Mouse (Mus musculus): ENCODE data around the gene Gm853. TPM values are rescaled to one million over a fixed set of nuclear protein-coding genes. Genes with fewer than 3 reads are reported as not detected.

Gene Gm853
- polyA plus RNA-seq (2011; ENCODE audit: insufficient read depth, insufficient read length, low read depth, missing spikeins): not detected in 2 replicates

GRCm38 (mm10) chr4:130222179-130222578 lies at the start of gene Gm853:
Gene Gm853, minus strand, starts transcription at chr4:130222401.
- no peak within 1 kb of the TSS for H3K9ac ChIP-seq (ENCODE audit: low read depth, poor library complexity, severe bottlenecking)
- TF ChIP-seq POLR2A (IDR thresholded peaks at IDR 0.05; ENCODE audit: insufficient read depth, low read length) (no peak), EP300 (IDR thresholded peaks at IDR 0.05; ENCODE audit: insufficient read depth, low read depth, low read length) (no peak), CTCF (IDR thresholded peaks at IDR 0.05; ENCODE audit: low read depth, low read length) (no peak)
- H3K9me3 ChIP-seq (replicated peaks; ENCODE audit: control insufficient read depth, insufficient read depth, low read length, poor library complexity, severe bottlenecking): no peaks in the 10 kb centered on the region
- no peaks in the 10 kb centered on the region for H3K4me1 ChIP-seq (ENCODE audit: control insufficient read depth, insufficient read depth, low read length)
- H3K27me3 ChIP-seq (ENCODE audit: control insufficient read depth, insufficient read depth, low read length, poor library complexity, severe bottlenecking): no peaks in the 10 kb centered on the region
- no peak within 1 kb of the TSS for H3K4me3 ChIP-seq (ENCODE audit: low read depth, low read length)
- H3K27ac ChIP-seq (ENCODE audit: insufficient read depth, low read length): no peak within 1 kb of the TSS
- no peaks in the 10 kb centered on the region for H3K36me3 ChIP-seq (ENCODE audit: control insufficient read depth, insufficient read depth, low read length, poor library complexity, severe bottlenecking)

GRCm38 (mm10) chr4:130270611-130271347 lies 48.6 kb upstream of the Gm853 start:
- TF ChIP-seq EP300 (IDR thresholded peaks at IDR 0.05; ENCODE audit: insufficient read depth, low read depth, low read length) (no peak), CTCF (IDR thresholded peaks at IDR 0.05; ENCODE audit: low read depth, low read length) (no peak)
- Histone ChIP-seq H3K9ac (ENCODE audit: low read depth, poor library complexity, severe bottlenecking) (no peak overlapping the region), H3K27ac (ENCODE audit: insufficient read depth, low read length) (no peak overlapping the region), H3K4me1 (ENCODE audit: control insufficient read depth, insufficient read depth, low read length) (peaks cover 2% of the 10 kb centered on the region), H3K36me3 (ENCODE audit: control insufficient read depth, insufficient read depth, low read length, poor library complexity, severe bottlenecking) (no peaks in the 10 kb centered on the region), H3K9me3 (replicated peaks; ENCODE audit: control insufficient read depth, insufficient read depth, low read length, poor library complexity, severe bottlenecking) (no peaks in the 10 kb centered on the region), H3K27me3 (ENCODE audit: control insufficient read depth, insufficient read depth, low read length, poor library complexity, severe bottlenecking) (peaks cover 7% of the 10 kb centered on the region; the same call in 1 of the 2 replicates), H3K4me3 (ENCODE audit: low read depth, low read length) (no peak overlapping the region)

- TF ChIP-seq POLR2A (IDR thresholded peaks at IDR 0.05; ENCODE audit: insufficient read depth, low read length): no peak
- no peak for TF ChIP-seq EP300 (IDR thresholded peaks at IDR 0.05; ENCODE audit: insufficient read depth, low read depth, low read length)
- TF ChIP-seq CTCF (IDR thresholded peaks at IDR 0.05; ENCODE audit: low read depth, low read length): no peak
- Histone ChIP-seq H3K9ac (ENCODE audit: low read depth, poor library complexity, severe bottlenecking) (no peak overlapping the region), H3K27me3 (ENCODE audit: control insufficient read depth, insufficient read depth, low read length, poor library complexity, severe bottlenecking) (peaks cover 5% of the 10 kb centered on the region; the same call in 1 of the 2 replicates), H3K4me3 (ENCODE audit: low read depth, low read length) (no peak overlapping the region), H3K9me3 (replicated peaks; ENCODE audit: control insufficient read depth, insufficient read depth, low read length, poor library complexity, severe bottlenecking) (no peaks in the 10 kb centered on the region), H3K4me1 (ENCODE audit: control insufficient read depth, insufficient read depth, low read length) (peaks cover 2% of the 10 kb centered on the region), H3K36me3 (ENCODE audit: control insufficient read depth, insufficient read depth, low read length, poor library complexity, severe bottlenecking) (no peaks in the 10 kb centered on the region), H3K27ac (ENCODE audit: insufficient read depth, low read length) (no peak overlapping the region)
These were observed 47.9 kb upstream of the Gm853 start for GRCm38 (mm10) chr4:130270089-130270488.

GRCm38 (mm10) chr4:130268736-130269135 lies 46.5 kb upstream of the Gm853 start:
- Histone ChIP-seq H3K9me3 (replicated peaks; ENCODE audit: control insufficient read depth, insufficient read depth, low read length, poor library complexity, severe bottlenecking) (no peaks in the 10 kb centered on the region), H3K4me3 (ENCODE audit: low read depth, low read length) (no peak overlapping the region), H3K4me1 (ENCODE audit: control insufficient read depth, insufficient read depth, low read length) (peaks cover 2% of the 10 kb centered on the region), H3K9ac (ENCODE audit: low read depth, poor library complexity, severe bottlenecking) (no peak overlapping the region), H3K27ac (ENCODE audit: insufficient read depth, low read length) (no peak overlapping the region), H3K27me3 (ENCODE audit: control insufficient read depth, insufficient read depth, low read length, poor library complexity, severe bottlenecking) (no peaks in the 10 kb centered on the region), H3K36me3 (ENCODE audit: control insufficient read depth, insufficient read depth, low read length, poor library complexity, severe bottlenecking) (no peaks in the 10 kb centered on the region)
- TF ChIP-seq EP300 (IDR thresholded peaks at IDR 0.05; ENCODE audit: insufficient read depth, low read depth, low read length) (no peak), CTCF (IDR thresholded peaks at IDR 0.05; ENCODE audit: low read depth, low read length) (no peak), POLR2A (IDR thresholded peaks at IDR 0.05; ENCODE audit: insufficient read depth, low read length) (no peak)

- H3K27me3 ChIP-seq (ENCODE audit: control insufficient read depth, insufficient read depth, low read length, poor library complexity, severe bottlenecking): no peaks in the 10 kb centered on the region
- no peak overlapping the region for H3K27ac ChIP-seq (ENCODE audit: insufficient read depth, low read length)
- H3K9me3 ChIP-seq (replicated peaks; ENCODE audit: control insufficient read depth, insufficient read depth, low read length, poor library complexity, severe bottlenecking): no peaks in the 10 kb centered on the region
- H3K4me3 ChIP-seq (ENCODE audit: low read depth, low read length): no peak overlapping the region
- peaks cover 2% of the 10 kb centered on the region for H3K4me1 ChIP-seq (ENCODE audit: control insufficient read depth, insufficient read depth, low read length)
- H3K36me3 ChIP-seq (ENCODE audit: control insufficient read depth, insufficient read depth, low read length, poor library complexity, severe bottlenecking): no peaks in the 10 kb centered on the region
- TF ChIP-seq POLR2A (IDR thresholded peaks at IDR 0.05; ENCODE audit: insufficient read depth, low read length): no peak
- TF ChIP-seq CTCF (IDR thresholded peaks at IDR 0.05; ENCODE audit: low read depth, low read length): no peak
- TF ChIP-seq EP300 (IDR thresholded peaks at IDR 0.05; ENCODE audit: insufficient read depth, low read depth, low read length): no peak
- H3K9ac ChIP-seq (ENCODE audit: low read depth, poor library complexity, severe bottlenecking): no peak overlapping the region
These were observed 44.9 kb upstream of the Gm853 start for GRCm38 (mm10) chr4:130267069-130267468.

- Histone ChIP-seq H3K9me3 (replicated peaks; ENCODE audit: control insufficient read depth, insufficient read depth, low read length, poor library complexity, severe bottlenecking) (no peaks in the 10 kb centered on the region), H3K27me3 (ENCODE audit: control insufficient read depth, insufficient read depth, low read length, poor library complexity, severe bottlenecking) (no peaks in the 10 kb centered on the region), H3K36me3 (ENCODE audit: control insufficient read depth, insufficient read depth, low read length, poor library complexity, severe bottlenecking) (no peaks in the 10 kb centered on the region), H3K4me1 (ENCODE audit: control insufficient read depth, insufficient read depth, low read length) (peaks cover 2% of the 10 kb centered on the region), H3K9ac (ENCODE audit: low read depth, poor library complexity, severe bottlenecking) (no peak overlapping the region), H3K27ac (ENCODE audit: insufficient read depth, low read length) (no peak overlapping the region), H3K4me3 (ENCODE audit: low read depth, low read length) (no peak overlapping the region)
- TF ChIP-seq POLR2A (IDR thresholded peaks at IDR 0.05; ENCODE audit: insufficient read depth, low read length): no peak
- no peak for TF ChIP-seq CTCF (IDR thresholded peaks at IDR 0.05; ENCODE audit: low read depth, low read length)
- no peak for TF ChIP-seq EP300 (IDR thresholded peaks at IDR 0.05; ENCODE audit: insufficient read depth, low read depth, low read length)
These were observed 44.4 kb upstream of the Gm853 start for GRCm38 (mm10) chr4:130266601-130267000.
